Mouse (Mus musculus) mesoderm, embryonic 11.5 days (tissue): ENCODE results near the gene Psmb6.
"Not testable (repeated sequence)": the region's sequence is repeated elsewhere in the genome, so short reads cannot be mapped to it uniquely, and the experiment has no call there.

Source experiments
- DNase-seq: peaks from one replicate; pipeline ENCODE4 v3.0.0-alpha.2; 2012; ENCODE audit warnings: low read depth, low spot score

Psmb6 gene

GRCm38 (mm10) chr11:70570614-70571013, 45.4 kb downstream of the Psmb6 start:
- not testable (repeated sequence) for DNase-seq

- no peak for DNase-seq
These were observed 46.5 kb downstream of the Psmb6 start for GRCm38 (mm10) chr11:70571641-70572040.

GRCm38 (mm10) chr11:70572348-70572902, 47.3 kb downstream of the Psmb6 start:
- no peak for DNase-seq

GRCm38 (mm10) chr11:70573872-70574271, 48.7 kb downstream of the Psmb6 start:
- no peak for DNase-seq

- no peak for DNase-seq
These were observed 52.0 kb downstream of the Psmb6 start for GRCm38 (mm10) chr11:70577201-70577600.
